Mouse (Mus musculus) neural tube, postnatal 0 days (tissue): ENCODE data around the gene Gm21310. TPM values are rescaled to one million over a fixed set of nuclear protein-coding genes. Genes with fewer than 3 reads are reported as not detected.

ENCODE experiments used
- polyA plus RNA-seq: library from polyadenylated mRNA; unstranded; fragments of >200 nt; fragmentation: Nextera tagmentation; extraction: Ambion mirVana; gene quantifications from 2 replicates; pipeline ENCODE4 v1.2.1, GENCODE M21; 2015

Gene Gm21310
- polyA plus RNA-seq, result not detected in 2 replicates

DNA sequence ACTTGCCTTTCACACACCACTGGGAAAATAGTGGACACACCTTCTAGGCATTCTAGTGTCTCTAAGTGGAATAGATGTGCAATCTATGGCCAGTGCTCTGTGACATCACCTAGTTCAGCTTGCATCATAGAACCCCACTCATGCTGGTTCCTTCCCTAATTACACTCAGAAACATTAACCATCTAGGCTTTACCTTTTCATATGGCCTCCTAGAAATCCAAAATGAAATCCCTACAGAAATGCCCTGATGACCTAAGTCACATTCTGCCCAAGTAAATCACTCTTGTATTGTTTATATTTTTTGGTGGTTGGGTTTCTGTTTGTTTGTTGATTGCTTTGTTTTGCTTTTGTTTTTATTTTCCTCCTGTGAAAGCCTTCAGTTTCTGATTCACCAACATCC lies at the start of gene Gm21310:
Gene Gm21310, minus strand, starts transcription at position 101 of the 400 bp plus-strand sequence.

Other genes starting within 250 kb of the Gm21310 start
- gene Gm20834, start 177.4 kb upstream of the Gm21310 start, polyA plus RNA-seq, result not detected in 2 replicates